Mouse (Mus musculus) lung, postnatal 0 days (tissue): ENCODE data around the gene Usp22. TPM values are rescaled to one million over a fixed set of nuclear protein-coding genes. Genes with fewer than 3 reads are reported as not detected.
"Not testable (repeated sequence)": the region's sequence is repeated elsewhere in the genome, so short reads cannot be mapped to it uniquely, and the experiment has no call there.

Source experiments
- ATAC-seq: fragments of 200-750 bp; cut with Nextera tagmentation; 2 replicates; pipeline ENCODE4 v1.8.0; 2017; ENCODE audit warnings: moderate library complexity
- DNase-seq: peaks from one replicate; pipeline ENCODE4 v3.0.0-alpha.2; 2016; ENCODE audit warnings: low spot score
- H3K27ac ChIP-seq: fragments of 300-500 bp; sonication (generic); 2 replicates; pipeline ENCODE4 v1.5.1; 2014; ENCODE audit warnings: antibody characterized with exemption, mild to moderate bottlenecking, low read length, mixed read lengths
- H3K27me3 ChIP-seq: fragments of 300-500 bp; sonication (generic); replicated peaks from 2 replicates; pipeline ENCODE4 v1.6.1; 2014; ENCODE audit warnings: low read length, mixed read lengths; ENCODE audit not compliant: insufficient read depth
- H3K36me3 ChIP-seq: fragments of 300-500 bp; sonication (generic); 2 replicates; pipeline ENCODE4 v1.6.1; 2014; ENCODE audit warnings: low read length, mixed read lengths; ENCODE audit not compliant: insufficient read depth
- H3K4me1 ChIP-seq: fragments of 300-500 bp; sonication (generic); 2 replicates; pipeline ENCODE4 v1.6.1; 2014; ENCODE audit warnings: antibody characterized with exemption, low read depth, low read length, mixed read lengths; ENCODE audit not compliant: insufficient read depth
- H3K4me2 ChIP-seq: fragments of 300-500 bp; sonication (generic); replicated peaks from 2 replicates; pipeline ENCODE4 v1.6.1; 2014; ENCODE audit warnings: low read depth, mild to moderate bottlenecking, low read length, moderate library complexity, mixed read lengths
- H3K4me3 ChIP-seq: fragments of 300-500 bp; sonication (generic); 2 replicates; pipeline ENCODE4 v1.5.1; 2014; ENCODE audit warnings: low read depth, low read length
- H3K9ac ChIP-seq: fragments of 300-500 bp; sonication (generic); replicated peaks from 2 replicates; pipeline ENCODE4 v1.6.1; 2014; ENCODE audit warnings: low read depth, mild to moderate bottlenecking
- H3K9me3 ChIP-seq: fragments of 300-500 bp; sonication (generic); 2 replicates; pipeline ENCODE4 v1.6.1; 2016; ENCODE audit warnings: low read length, mixed read lengths
- CTCF ChIP-seq: IDR thresholded peaks from 2 replicates; pipeline ENCODE4 v1.5.1; 2016; ENCODE audit warnings: antibody characterized with exemption, mild to moderate bottlenecking
- EP300 ChIP-seq: IDR thresholded peaks from 2 replicates; pipeline ENCODE4 v1.6.1; 2016; ENCODE audit warnings: antibody characterized with exemption, mild to moderate bottlenecking, control low read depth
- WGBS: fragments of 180-500 bp; shearing (Covaris S2); extraction: QIAGEN DNeasy Blood & Tissue Kit; methylation state at CpG from one replicate; pipeline ENCODE4 v1.1.7; 2014; 5-methylcytosine and 5-hydroxymethylcytosine counted together
- polyA plus RNA-seq: library from polyadenylated mRNA; unstranded; fragments of >200 nt; fragmentation: Nextera tagmentation; extraction: Ambion mirVana; gene quantifications from 2 replicates; pipeline ENCODE4 v1.2.1, GENCODE M21; 2015

The Usp22 gene
- polyA plus RNA-seq, 1 experiment from 2014 or later: 38.4 TPM

DNA sequence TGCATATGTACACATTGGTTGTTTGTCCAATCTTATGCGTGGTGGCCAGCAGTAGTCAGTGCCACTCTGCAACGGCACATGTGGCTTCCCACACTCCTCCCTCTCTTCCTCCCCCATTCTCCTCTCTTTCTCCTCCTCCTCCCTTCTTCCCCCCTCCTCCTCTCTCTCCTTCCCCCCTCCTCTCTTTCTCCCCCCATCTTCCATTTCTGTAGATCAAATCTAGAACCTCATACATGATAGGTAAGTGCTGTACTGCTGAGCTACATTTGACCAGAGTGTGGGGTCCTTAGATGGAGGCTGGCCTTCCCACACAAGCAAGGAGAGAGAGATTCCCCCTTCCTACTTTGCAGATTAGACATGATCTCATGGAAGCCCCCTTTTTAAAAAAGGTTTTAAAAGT lies 17.9 kb upstream of the Usp22 start:
- Histone ChIP-seq H3K27ac (no peak overlapping the region), H3K4me2 (no peak overlapping the region), H3K27me3 (no peaks in the 10 kb centered on the region), H3K9me3 (no peaks in the 10 kb centered on the region), H3K4me1 (no peaks in the 10 kb centered on the region; the same call in 1 of the 2 replicates), H3K36me3 (no peaks in the 10 kb centered on the region), H3K4me3 (no peak overlapping the region), H3K9ac (no peak overlapping the region)
- DNase-seq (no peak), ATAC-seq (no peak)
- TF ChIP-seq CTCF (no peak), EP300 (no peak)
- WGBS: 96% methylated on average over 2 of the region's 2 CpGs

DNA sequence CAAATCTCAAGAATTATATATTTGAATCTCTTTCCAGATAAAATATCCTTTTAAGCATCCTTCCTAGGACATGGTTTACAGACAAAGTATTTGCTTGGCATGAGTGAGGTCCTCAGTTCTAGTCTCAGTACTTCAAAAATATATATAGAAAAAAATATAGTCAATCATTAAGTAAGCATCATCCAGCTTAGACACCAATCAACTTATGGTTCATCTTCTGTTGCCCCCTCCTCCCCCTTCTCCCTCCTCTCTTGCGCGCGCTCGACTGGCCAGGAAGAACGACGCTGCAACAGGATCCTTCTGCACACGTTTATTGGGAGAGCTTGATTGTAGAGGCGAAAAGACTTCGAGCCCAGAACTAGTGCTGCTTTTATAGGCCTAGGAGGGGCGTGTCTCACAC lies 17.3 kb upstream of the Usp22 start:
- H3K27me3 ChIP-seq, H3K9me3 ChIP-seq, DNase-seq, H3K9ac ChIP-seq, H3K4me2 ChIP-seq, H3K4me3 ChIP-seq, ATAC-seq, H3K27ac ChIP-seq, H3K4me1 ChIP-seq, H3K36me3 ChIP-seq: not testable (repeated sequence)
- 86% methylated on average over 7 of the region's 10 CpGs for WGBS

DNA sequence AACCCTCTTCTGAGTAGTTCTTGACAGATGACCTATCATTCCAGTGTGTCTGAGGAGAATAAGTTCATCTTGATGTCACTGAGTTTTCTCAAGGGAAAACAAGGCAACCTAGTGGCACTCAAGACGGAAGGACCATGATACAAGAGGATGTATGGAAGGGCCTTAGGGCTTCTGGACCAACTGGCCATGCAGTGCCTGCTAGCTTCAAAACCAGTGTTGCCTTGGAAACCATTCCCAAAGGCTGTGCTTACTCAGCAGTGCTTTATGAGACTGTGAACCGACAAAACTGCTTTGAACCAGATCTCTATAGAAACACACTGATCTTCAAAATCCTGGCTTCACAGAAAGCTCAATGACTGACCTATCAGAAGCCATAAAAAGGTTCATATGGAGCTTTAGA lies 15.9 kb upstream of the Usp22 start:
- H3K27me3 ChIP-seq: no peaks in the 10 kb centered on the region
- no peak for DNase-seq
- 58% methylated on average over 2 of the region's 2 CpGs for WGBS
- H3K4me3 ChIP-seq: no peak overlapping the region
- no peaks in the 10 kb centered on the region for H3K4me1 ChIP-seq
- H3K27ac ChIP-seq: no peak overlapping the region
- H3K36me3 ChIP-seq: no peaks in the 10 kb centered on the region
- no peak overlapping the region for H3K4me2 ChIP-seq
- ATAC-seq: no peak
- TF ChIP-seq CTCF (no peak), EP300 (no peak)
- no peak overlapping the region for H3K9ac ChIP-seq
- H3K9me3 ChIP-seq: no peaks in the 10 kb centered on the region

DNA sequence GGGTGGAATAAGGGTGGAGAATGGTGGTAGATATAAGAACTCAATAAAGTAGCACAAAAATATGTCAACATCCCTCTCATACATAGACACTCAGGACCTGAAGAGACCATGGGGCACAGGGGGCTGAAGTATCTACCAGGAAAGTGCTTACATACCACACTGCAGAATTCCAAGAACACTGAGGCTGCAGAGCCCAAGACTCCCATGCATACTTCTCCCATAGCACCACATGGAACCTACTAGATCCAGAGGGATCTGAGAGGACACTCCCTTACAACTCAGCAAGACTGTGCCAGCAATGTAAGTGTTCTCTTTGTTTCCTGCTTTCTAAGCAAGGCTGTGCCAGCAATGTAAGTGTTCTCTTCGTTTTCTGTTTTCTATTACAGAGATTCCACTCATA lies 9.0 kb upstream of the Usp22 start:
- no peak overlapping the region for H3K4me3 ChIP-seq
- 65% methylated on average over 1 of the region's 1 CpGs for WGBS
- ATAC-seq (peak; percentile 49), DNase-seq (no peak)
- H3K9ac ChIP-seq: no peak overlapping the region
- no peaks in the 10 kb centered on the region for H3K9me3 ChIP-seq
- H3K36me3 ChIP-seq: no peaks in the 10 kb centered on the region
- H3K27ac ChIP-seq: no peak overlapping the region
- H3K4me2 ChIP-seq: no peak overlapping the region
- no peak for TF ChIP-seq CTCF
- H3K4me1 ChIP-seq: no peaks in the 10 kb centered on the region
- H3K27me3 ChIP-seq: no peaks in the 10 kb centered on the region

DNA sequence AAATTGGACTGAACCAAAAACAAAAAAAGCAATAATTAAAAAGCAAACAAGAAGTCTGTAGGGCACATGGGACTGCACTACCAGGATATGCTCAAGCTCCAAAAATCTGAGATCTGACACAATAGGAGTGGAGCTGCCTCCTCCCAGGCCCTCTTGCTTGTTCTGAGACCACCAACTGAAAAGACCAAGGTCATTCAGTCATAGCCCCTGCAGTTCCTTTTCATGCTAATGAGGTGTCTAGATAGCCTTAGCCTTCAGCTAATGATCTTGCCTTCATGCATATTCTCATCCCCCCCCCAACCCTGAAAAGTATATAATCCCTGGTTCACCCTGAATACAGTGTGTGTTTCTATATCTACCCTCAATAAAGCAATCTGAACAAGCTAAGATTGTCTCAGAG lies 6.8 kb upstream of the Usp22 start:
- no peak overlapping the region for H3K4me3 ChIP-seq
- H3K27me3 ChIP-seq: no peaks in the 10 kb centered on the region
- no peaks in the 10 kb centered on the region for H3K36me3 ChIP-seq
- no peak overlapping the region for H3K27ac ChIP-seq
- no peaks in the 10 kb centered on the region for H3K9me3 ChIP-seq
- H3K9ac ChIP-seq: no peak overlapping the region
- ATAC-seq: no peak
- H3K4me1 ChIP-seq: no peaks in the 10 kb centered on the region
- TF ChIP-seq CTCF (no peak), EP300 (no peak)
- DNase-seq: no peak
- H3K4me2 ChIP-seq: no peak overlapping the region

DNA sequence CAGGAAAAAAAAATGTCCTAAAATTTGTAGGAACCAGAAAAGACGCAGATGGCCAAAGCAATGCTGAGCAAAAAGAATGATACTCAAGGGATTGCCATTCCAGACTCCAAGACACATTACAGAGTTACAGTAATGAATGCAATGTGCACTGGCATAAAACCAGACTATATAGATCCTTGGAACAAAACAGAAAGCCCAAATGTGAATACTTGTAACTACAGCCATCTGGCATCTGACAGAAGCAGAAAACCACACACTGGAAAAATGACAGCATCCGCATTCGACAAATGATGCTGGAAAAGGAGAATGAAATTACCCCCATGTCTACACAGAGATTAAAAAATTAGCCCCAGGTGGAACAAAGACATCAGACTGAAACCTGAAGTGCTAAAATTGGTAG lies 5.5 kb upstream of the Usp22 start:
- no peaks in the 10 kb centered on the region for H3K36me3 ChIP-seq
- no peaks in the 10 kb centered on the region for H3K27me3 ChIP-seq
- H3K4me2 ChIP-seq: no peak overlapping the region
- H3K9ac ChIP-seq: no peak overlapping the region
- no peak overlapping the region for H3K27ac ChIP-seq
- H3K4me1 ChIP-seq: no peaks in the 10 kb centered on the region
- TF ChIP-seq EP300 (no peak), CTCF (no peak)
- H3K9me3 ChIP-seq: no peaks in the 10 kb centered on the region
- 87% methylated on average over 3 of the region's 3 CpGs for WGBS
- DNase-seq: no peak
- H3K4me3 ChIP-seq: no peak overlapping the region
- ATAC-seq: no peak

DNA sequence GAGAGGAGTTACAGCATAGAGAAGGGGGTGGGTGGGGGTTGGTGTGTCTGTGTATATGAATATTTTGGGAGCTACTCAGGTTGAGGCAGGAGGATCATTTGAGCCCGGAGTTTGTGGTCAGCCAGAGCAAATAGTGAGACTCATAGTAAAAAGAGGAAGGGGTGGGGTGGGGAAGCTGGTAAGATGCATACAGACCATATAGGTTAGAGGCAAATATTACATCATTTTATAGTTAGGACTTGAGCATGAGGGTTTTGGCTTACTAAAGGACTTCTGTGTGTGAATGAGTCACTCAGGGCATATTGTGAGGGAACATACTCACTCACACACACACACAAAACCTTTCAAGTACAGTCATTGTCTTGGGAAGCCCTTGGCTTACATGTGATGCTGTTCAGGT lies 1.5 kb upstream of the Usp22 start:
- no peaks in the 10 kb centered on the region for H3K4me1 ChIP-seq
- DNase-seq (peak; percentile 54), ATAC-seq (no peak)
- no peaks in the 10 kb centered on the region for H3K36me3 ChIP-seq
- H3K27me3 ChIP-seq: no peaks in the 10 kb centered on the region
- no peak overlapping the region for H3K27ac ChIP-seq
- H3K9me3 ChIP-seq: no peaks in the 10 kb centered on the region
- TF ChIP-seq CTCF (no peak), EP300 (no peak)
- 77% methylated on average over 1 of the region's 1 CpGs for WGBS
- no peak overlapping the region for H3K4me2 ChIP-seq
- H3K4me3 ChIP-seq: no peak overlapping the region
- H3K9ac ChIP-seq: no peak overlapping the region
